Mouse (Mus musculus) bone marrow, adult 2 months (tissue): ENCODE data around the gene Hoxd10.

Source experiments
- CTCF ChIP-seq: fragments of 200-500 bp; IDR thresholded peaks from 2 replicates; pipeline ENCODE4 v1.5.1; 2011; ENCODE audit warnings: low read length, control low read depth; ENCODE audit not compliant: control insufficient read depth, insufficient read depth
- POLR2A ChIP-seq: fragments of 200-500 bp; IDR thresholded peaks from 2 replicates; pipeline ENCODE4 v1.6.1; 2011; ENCODE audit warnings: low read depth, mild to moderate bottlenecking, control low read depth, low read length, borderline replicate concordance; ENCODE audit not compliant: control insufficient read depth

- TF ChIP-seq CTCF = no peak
- TF ChIP-seq POLR2A = no peak
Measured at GRCm38 (mm10) chr2:74704393-74704998, 12.8 kb downstream of the Hoxd10 start, which contains the start of gene Hoxd8.
